Mouse (Mus musculus) forebrain, embryonic 13.5 days (tissue): ENCODE data around the gene Tbc1d20. TPM values are rescaled to one million over a fixed set of nuclear protein-coding genes. Genes with fewer than 3 reads are reported as not detected.

Experiments
- ATAC-seq: fragments of 200-750 bp; cut with Nextera tagmentation; 2 replicates; pipeline ENCODE4 v1.8.0; 2017
- H3K27ac ChIP-seq: fragments of 300-500 bp; sonication (generic); 2 replicates; pipeline ENCODE4 v1.5.1; 2015; ENCODE audit warnings: inconsistent platforms, mild to moderate bottlenecking, moderate library complexity
- H3K27me3 ChIP-seq: fragments of 300-500 bp; sonication (generic); 2 replicates; pipeline ENCODE4 v1.6.1; 2015; ENCODE audit warnings: mild to moderate bottlenecking, inconsistent platforms
- H3K36me3 ChIP-seq: fragments of 300-500 bp; sonication (generic); 2 replicates; pipeline ENCODE4 v1.6.1; 2015; ENCODE audit warnings: mild to moderate bottlenecking, inconsistent platforms; ENCODE audit not compliant: poor library complexity, severe bottlenecking
- H3K4me1 ChIP-seq: fragments of 300-500 bp; sonication (generic); 2 replicates; pipeline ENCODE4 v1.6.1; 2015; ENCODE audit warnings: inconsistent platforms
- H3K4me2 ChIP-seq: fragments of 300-500 bp; sonication (generic); 2 replicates; pipeline ENCODE4 v1.6.1; 2015; ENCODE audit warnings: inconsistent platforms, mild to moderate bottlenecking, moderate library complexity
- H3K4me3 ChIP-seq: fragments of 300-500 bp; sonication (generic); 2 replicates; pipeline ENCODE4 v1.5.1; 2015; ENCODE audit warnings: mild to moderate bottlenecking, inconsistent platforms
- H3K9ac ChIP-seq: fragments of 300-500 bp; sonication (generic); 2 replicates; pipeline ENCODE4 v1.6.1; 2015; ENCODE audit warnings: mild to moderate bottlenecking, inconsistent platforms
- H3K9me3 ChIP-seq: fragments of 300-500 bp; sonication (generic); replicated peaks from 2 replicates; pipeline ENCODE4 v1.6.1; 2016; ENCODE audit warnings: inconsistent platforms
- WGBS: fragments of 180-500 bp; shearing (Covaris S2); methylation state at CpG from one replicate; pipeline ENCODE4 v1.1.7; 2015; 5-methylcytosine and 5-hydroxymethylcytosine counted together
- polyA plus RNA-seq: library from polyadenylated mRNA; unstranded; fragments of >200 nt; fragmentation: Nextera tagmentation; extraction: Ambion mirVana; gene quantifications from 2 replicates; pipeline ENCODE4 v1.2.1, GENCODE M21; 2015

Gene Tbc1d20
- polyA plus RNA-seq, 1 experiment from 2014 or later = 29.5 TPM

DNA sequence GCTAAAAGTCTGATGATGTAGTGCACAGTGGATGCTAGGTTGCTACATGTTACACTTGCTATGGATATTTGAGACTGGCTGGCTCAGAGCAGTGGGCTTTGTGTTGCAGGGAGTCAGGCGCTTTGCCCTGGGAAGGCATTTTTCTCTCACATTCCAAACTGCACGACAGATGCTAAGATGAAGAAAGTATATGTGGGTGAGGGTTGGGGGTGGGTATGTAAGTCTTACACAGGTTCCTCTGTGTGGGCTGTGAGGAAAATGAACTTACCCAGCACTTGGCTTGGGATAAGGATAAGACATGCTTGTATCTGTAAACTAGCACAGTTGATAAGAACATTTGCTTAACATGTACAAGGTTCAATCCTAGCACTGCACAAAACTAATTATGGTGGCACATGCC lies 9.2 kb downstream of the Tbc1d20 start:
- no peak for ATAC-seq
- no peak overlapping the region for H3K4me3 ChIP-seq
- no peaks in the 10 kb centered on the region for H3K27me3 ChIP-seq
- no peaks in the 10 kb centered on the region for H3K4me1 ChIP-seq
- no peak overlapping the region for H3K4me2 ChIP-seq
- H3K9ac ChIP-seq = no peak overlapping the region
- WGBS = 92% methylated on average over 2 of the region's 2 CpGs
- H3K9me3 ChIP-seq = no peaks in the 10 kb centered on the region
- H3K36me3 ChIP-seq = peaks cover 55% of the 10 kb centered on the region
- H3K27ac ChIP-seq = no peak overlapping the region

DNA sequence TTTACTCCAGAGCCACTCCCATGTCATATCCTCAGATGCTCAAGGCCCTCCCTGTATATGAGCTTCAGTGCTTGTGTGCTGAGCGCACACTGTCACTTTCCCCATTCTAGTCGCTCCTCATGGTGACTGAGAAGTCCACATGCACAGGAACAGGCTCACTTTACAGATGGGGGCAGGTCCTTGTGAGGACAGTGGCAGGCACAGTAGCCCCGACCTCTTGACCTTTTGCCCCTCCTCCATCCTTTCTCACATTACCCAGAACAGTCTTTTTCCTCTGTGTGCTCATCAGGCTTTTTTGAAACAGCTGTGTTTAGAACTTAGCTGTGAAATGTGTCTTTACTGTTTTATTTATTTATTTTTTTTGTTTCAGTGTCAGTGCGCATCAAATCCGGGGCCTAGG lies 10.2 kb downstream of the Tbc1d20 start:
- H3K4me1 ChIP-seq = no peaks in the 10 kb centered on the region
- 82% methylated on average over 5 of the region's 5 CpGs for WGBS
- no peak overlapping the region for H3K27ac ChIP-seq
- no peak overlapping the region for H3K9ac ChIP-seq
- H3K9me3 ChIP-seq = no peaks in the 10 kb centered on the region
- H3K4me2 ChIP-seq = no peak overlapping the region
- H3K36me3 ChIP-seq = peaks cover 64% of the 10 kb centered on the region
- no peak overlapping the region for H3K4me3 ChIP-seq
- no peaks in the 10 kb centered on the region for H3K27me3 ChIP-seq
- no peak for ATAC-seq

DNA sequence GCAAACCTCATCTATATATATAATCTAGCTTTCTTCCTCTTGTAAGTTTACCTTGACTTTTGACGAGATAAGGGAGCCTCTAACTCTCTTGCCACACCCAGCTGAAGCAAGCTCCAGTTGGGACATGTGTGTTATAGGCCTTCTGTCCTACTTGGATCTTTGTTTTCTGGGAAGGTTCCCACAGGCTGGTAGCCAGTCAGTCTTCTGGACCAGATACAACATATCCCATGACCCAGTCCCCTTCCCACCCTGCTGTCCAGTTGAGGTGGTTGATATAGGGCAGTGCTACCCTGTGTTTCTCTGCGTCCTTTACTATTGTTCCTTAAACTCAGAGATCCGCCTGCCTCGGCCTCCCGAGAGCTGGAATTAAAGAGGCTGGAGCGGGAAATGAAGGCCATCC lies 11.9 kb downstream of the Tbc1d20 start:
- 93% methylated on average over 6 of the region's 6 CpGs for WGBS
- H3K4me1 ChIP-seq = no peaks in the 10 kb centered on the region
- H3K36me3 ChIP-seq = peaks cover 81% of the 10 kb centered on the region
- ATAC-seq = no peak
- no peaks in the 10 kb centered on the region for H3K27me3 ChIP-seq
- H3K4me3 ChIP-seq = no peak overlapping the region
- H3K9me3 ChIP-seq = no peaks in the 10 kb centered on the region
- no peak overlapping the region for H3K27ac ChIP-seq
- H3K9ac ChIP-seq = no peak overlapping the region
- H3K4me2 ChIP-seq = no peak overlapping the region

DNA sequence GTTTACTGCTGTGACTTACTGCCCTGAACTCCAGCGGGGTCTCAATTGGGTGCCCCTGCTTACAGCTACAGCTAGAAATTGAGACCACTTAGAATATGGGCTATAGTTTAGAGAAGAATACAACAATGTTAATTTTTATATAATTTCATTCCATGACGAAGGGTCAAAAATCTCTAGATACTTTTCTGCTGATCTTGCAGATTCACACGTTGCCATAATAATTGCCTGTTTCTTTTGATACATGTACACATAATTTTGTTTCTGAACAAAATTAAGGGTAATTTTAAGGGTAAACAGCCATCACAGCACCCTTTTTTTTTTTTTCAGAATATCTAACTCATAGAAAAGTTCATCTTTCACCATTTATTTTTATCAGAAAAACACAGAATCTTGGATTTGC lies 13.6 kb downstream of the Tbc1d20 start:
- Histone ChIP-seq H3K9ac (no peak overlapping the region), H3K4me3 (no peak overlapping the region), H3K4me1 (no peaks in the 10 kb centered on the region), H3K9me3 (no peaks in the 10 kb centered on the region), H3K36me3 (peaks cover 92% of the 10 kb centered on the region), H3K4me2 (no peak overlapping the region), H3K27ac (no peak overlapping the region), H3K27me3 (no peaks in the 10 kb centered on the region)
- ATAC-seq = no peak
- WGBS = 96% methylated on average over 3 of the region's 3 CpGs

DNA sequence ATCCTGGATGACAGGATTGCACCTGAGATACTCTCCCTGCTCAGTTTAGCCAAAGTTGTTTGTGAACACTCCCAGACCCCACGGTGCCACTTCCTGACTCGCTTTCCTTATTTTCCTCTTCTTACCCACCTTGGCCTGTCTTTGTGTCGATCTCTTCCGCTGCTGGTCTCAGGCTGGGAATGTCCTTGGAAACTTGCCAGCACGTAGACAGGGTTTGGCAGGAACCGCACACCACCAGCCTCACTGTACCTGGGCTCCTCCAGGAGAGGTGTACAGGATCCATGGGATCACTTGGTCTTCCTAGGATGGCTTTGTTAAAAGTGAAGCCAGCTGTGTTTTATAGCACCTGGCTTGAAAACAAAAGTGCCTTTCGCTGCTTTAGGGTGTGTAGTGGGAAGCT lies 19.4 kb downstream of the Tbc1d20 start:
- Histone ChIP-seq H3K36me3 (peaks cover 97% of the 10 kb centered on the region), H3K4me1 (no peaks in the 10 kb centered on the region), H3K27me3 (no peaks in the 10 kb centered on the region), H3K4me3 (no peak overlapping the region), H3K9me3 (no peaks in the 10 kb centered on the region), H3K4me2 (no peak overlapping the region), H3K9ac (no peak overlapping the region), H3K27ac (no peak overlapping the region)
- 76% methylated on average over 7 of the region's 7 CpGs for WGBS
- no peak for ATAC-seq

DNA sequence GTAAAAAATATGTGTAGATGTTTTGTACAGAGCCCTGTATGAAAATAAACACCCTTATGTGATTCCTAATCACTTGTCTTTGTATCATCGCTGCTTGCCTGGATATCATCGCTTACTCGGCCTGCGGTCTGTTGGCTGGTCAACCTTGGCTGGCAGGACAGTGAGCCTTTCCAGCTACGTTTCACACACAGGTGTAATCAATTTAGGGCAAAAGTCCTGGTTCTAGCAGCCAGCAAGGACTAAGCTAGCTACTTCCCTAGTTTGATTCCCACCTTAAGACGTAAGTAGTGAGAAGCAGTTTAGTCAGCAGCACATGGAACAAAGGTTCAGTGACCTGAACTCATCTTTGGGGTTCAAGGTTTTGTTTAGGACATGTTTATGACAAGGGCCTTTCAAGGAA lies 20.3 kb downstream of the Tbc1d20 start:
- no peak overlapping the region for H3K4me2 ChIP-seq
- 91% methylated on average over 6 of the region's 6 CpGs for WGBS
- H3K27me3 ChIP-seq = no peaks in the 10 kb centered on the region
- H3K27ac ChIP-seq = no peak overlapping the region
- no peak for ATAC-seq
- H3K4me1 ChIP-seq = no peaks in the 10 kb centered on the region
- H3K9me3 ChIP-seq = no peaks in the 10 kb centered on the region
- no peak overlapping the region for H3K4me3 ChIP-seq
- peaks cover 97% of the 10 kb centered on the region for H3K36me3 ChIP-seq
- H3K9ac ChIP-seq = no peak overlapping the region

DNA sequence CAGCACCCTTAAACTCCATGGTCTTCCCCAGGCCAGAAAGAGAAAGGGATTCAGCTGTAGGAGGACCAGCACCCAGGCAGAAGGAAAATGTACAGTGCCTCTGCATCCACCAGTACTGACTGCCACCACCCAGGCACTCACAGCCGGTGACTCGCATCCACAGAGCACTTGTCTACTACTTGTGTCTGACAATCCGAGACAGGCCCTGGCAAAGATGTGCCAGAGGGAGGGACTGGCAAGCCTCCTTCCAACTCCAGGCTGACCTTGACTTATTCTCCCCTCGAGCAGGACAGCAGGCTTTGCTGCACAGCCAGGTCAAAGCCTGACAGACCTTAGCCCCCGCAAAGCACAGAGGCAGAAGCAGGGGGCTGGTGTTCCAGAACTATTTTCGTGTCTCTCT lies 23.4 kb downstream of the Tbc1d20 start:
- Histone ChIP-seq H3K4me2 (no peak overlapping the region), H3K4me3 (no peak overlapping the region), H3K27me3 (no peaks in the 10 kb centered on the region), H3K9me3 (no peaks in the 10 kb centered on the region), H3K27ac (no peak overlapping the region), H3K36me3 (peaks cover 96% of the 10 kb centered on the region), H3K4me1 (no peaks in the 10 kb centered on the region), H3K9ac (no peak overlapping the region)
- WGBS = 88% methylated on average over 6 of the region's 6 CpGs
- no peak for ATAC-seq

DNA sequence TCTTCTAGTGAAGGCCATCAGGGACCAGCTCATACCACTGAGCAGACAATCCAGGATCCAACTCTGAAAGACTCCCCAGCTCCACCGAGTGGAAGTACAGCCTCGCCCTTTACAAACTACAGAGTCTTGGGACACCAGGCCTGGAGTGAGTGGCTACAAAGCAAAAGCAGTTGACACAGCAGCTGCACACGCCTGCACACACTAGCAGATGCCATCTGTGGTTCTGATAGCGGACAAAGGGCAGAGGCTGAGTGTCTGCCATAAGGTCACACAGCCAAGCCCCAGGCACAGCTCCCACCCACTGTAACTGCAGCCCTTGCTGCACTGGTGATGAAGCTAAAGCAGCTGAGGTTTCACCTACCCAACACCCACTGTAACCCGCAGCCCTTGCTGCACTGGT lies 27.9 kb downstream of the Tbc1d20 start:
- no peaks in the 10 kb centered on the region for H3K9me3 ChIP-seq

DNA sequence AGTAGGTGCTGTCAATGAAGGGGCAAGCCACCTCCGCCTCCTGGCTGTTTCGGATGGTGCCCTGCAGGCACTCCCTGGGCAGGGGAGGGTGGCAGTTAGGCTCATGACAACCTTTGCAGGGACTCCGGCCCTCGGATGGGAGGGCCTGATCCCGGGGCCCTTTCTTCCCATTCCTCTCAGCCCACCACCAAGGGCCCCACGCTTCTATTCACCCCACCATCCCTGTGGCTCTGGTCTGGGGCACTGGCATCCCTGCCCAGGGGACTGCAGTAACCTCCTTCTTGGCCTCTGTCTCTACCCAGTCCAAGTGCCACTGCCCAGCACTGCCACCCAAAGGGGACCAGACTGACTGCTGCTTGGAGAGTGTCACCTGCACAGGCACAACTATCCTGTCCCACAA lies 28.6 kb downstream of the Tbc1d20 start:
- Histone ChIP-seq H3K4me3 (no peak overlapping the region), H3K4me2 (no peak overlapping the region), H3K27me3 (no peaks in the 10 kb centered on the region), H3K36me3 (peaks cover 97% of the 10 kb centered on the region), H3K9ac (no peak overlapping the region), H3K4me1 (no peaks in the 10 kb centered on the region), H3K27ac (no peak overlapping the region), H3K9me3 (no peaks in the 10 kb centered on the region)
- 93% methylated on average over 6 of the region's 6 CpGs for WGBS
- no peak for ATAC-seq

More for the DNA sequence above, 27.9 kb downstream of the Tbc1d20 start:
- no peak overlapping the region for H3K4me2 ChIP-seq
- H3K4me1 ChIP-seq = no peaks in the 10 kb centered on the region
- H3K9ac ChIP-seq = no peak overlapping the region
- WGBS = 90% methylated on average over 5 of the region's 5 CpGs
- no peak overlapping the region for H3K4me3 ChIP-seq
- ATAC-seq = no peak
- H3K36me3 ChIP-seq = peaks cover 97% of the 10 kb centered on the region
- H3K27me3 ChIP-seq = no peaks in the 10 kb centered on the region
- H3K27ac ChIP-seq = no peak overlapping the region

DNA sequence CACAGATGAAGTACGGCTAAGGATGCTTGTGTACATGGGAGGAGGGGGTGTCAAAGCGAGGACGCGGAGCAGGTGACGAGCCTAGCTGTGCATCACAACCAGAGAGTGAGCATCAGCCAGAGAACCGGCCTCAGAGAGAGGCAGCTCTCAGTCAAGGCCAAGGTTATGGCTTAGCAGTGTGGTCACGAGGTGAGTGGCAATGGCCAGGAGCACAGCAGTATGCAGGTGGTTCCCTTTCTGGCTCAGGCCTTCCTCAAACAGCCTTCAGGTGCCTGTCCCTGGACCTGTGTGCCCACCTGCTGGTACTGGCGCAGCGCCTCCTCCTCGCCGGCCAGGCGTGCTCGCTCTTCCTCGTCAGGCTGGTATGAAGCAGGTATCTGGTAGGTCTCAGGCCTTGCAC lies 30.3 kb downstream of the Tbc1d20 start:
- no peaks in the 10 kb centered on the region for H3K4me1 ChIP-seq
- H3K27me3 ChIP-seq = no peaks in the 10 kb centered on the region
- H3K9ac ChIP-seq = no peak overlapping the region
- H3K4me2 ChIP-seq = no peak overlapping the region
- ATAC-seq = no peak
- H3K36me3 ChIP-seq = peaks cover 98% of the 10 kb centered on the region
- no peak overlapping the region for H3K27ac ChIP-seq
- H3K4me3 ChIP-seq = no peak overlapping the region
- H3K9me3 ChIP-seq = no peaks in the 10 kb centered on the region
- 93% methylated on average over 14 of the region's 14 CpGs for WGBS

DNA sequence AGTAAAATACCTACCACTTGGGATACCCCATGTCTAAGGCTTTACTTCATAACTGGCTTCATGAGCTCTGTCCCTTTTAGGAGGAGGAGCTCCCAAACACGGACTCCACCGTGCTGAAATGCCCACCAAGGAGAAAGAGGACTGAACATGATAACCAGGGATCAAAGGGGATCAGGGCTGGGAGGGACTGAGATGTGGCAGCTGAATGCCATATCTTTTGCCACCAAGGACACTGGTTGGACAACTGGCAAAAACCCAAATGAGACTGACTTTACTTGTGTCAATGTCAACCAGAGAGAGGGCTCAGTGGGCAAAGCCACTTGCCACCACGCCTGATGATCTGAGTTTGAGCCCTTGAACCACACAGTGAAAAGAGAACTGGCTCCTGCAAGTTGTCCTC lies 31.2 kb downstream of the Tbc1d20 start:
- Histone ChIP-seq H3K9ac (no peak overlapping the region), H3K4me2 (no peak overlapping the region), H3K36me3 (peaks cover 94% of the 10 kb centered on the region), H3K27me3 (no peaks in the 10 kb centered on the region), H3K9me3 (no peaks in the 10 kb centered on the region), H3K4me1 (0 out of 2 replicates have a peak, but pooled peaks cover under 1% of the 10 kb centered on the region), H3K4me3 (no peak overlapping the region), H3K27ac (no peak overlapping the region)
- no peak for ATAC-seq
- WGBS = 90% methylated on average over 3 of the region's 3 CpGs

DNA sequence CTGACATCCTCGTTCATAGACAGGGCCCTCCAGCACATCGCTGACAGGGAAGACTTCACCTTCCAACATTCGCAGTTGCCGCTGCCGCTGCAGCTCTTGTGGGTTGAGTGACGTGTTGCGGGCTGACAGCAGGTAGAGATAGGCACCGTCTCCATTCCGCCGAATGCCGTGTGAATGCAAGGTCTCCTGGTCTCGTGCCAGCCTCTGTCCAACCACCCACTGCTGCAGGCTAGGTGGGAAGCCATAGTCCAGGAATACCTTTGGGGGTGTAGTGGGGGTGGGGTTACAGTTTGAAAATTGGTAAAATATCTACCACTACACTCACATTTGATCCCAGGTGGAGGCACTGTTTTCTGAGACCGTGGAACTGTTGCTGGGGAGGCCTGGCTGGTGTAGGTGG lies 32.5 kb downstream of the Tbc1d20 start:
- ATAC-seq = no peak
- peaks cover 82% of the 10 kb centered on the region for H3K36me3 ChIP-seq
- peaks cover 14% of the 10 kb centered on the region for H3K4me1 ChIP-seq
- 92% methylated on average over 13 of the region's 13 CpGs for WGBS
- H3K4me3 ChIP-seq = no peak overlapping the region
- no peak overlapping the region for H3K4me2 ChIP-seq
- no peak overlapping the region for H3K9ac ChIP-seq
- H3K27ac ChIP-seq = no peak overlapping the region
- H3K9me3 ChIP-seq = no peaks in the 10 kb centered on the region
- no peaks in the 10 kb centered on the region for H3K27me3 ChIP-seq

DNA sequence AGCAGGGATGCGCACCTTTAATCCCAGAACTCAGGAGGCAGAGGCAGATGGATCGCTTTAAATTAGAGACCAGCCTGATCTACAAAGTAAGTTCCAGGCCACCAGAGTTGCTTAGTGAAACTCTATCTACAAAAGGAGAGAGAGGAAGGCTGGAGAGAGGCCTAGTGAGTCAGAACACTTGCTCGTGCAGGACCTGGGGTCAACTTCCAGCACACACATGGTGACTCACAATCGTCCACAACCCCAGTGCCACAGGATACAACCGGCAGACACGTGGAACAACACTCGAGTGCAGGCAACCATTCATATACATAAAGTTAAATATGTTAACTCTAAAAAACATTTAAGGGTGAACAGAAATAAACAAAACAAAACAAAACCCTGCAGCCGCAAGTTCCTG lies 33.0 kb downstream of the Tbc1d20 start:
- ATAC-seq = no peak
- H3K27ac ChIP-seq = no peak overlapping the region
- peaks cover 77% of the 10 kb centered on the region for H3K36me3 ChIP-seq
- H3K4me2 ChIP-seq = no peak overlapping the region
- 86% methylated on average over 8 of the region's 8 CpGs for WGBS
- H3K9ac ChIP-seq = no peak overlapping the region
- H3K9me3 ChIP-seq = no peaks in the 10 kb centered on the region
- H3K27me3 ChIP-seq = no peaks in the 10 kb centered on the region
- H3K4me1 ChIP-seq = peaks cover 19% of the 10 kb centered on the region
- H3K4me3 ChIP-seq = no peak overlapping the region
